Mouse (Mus musculus): ENCODE measurements around the gene Cry2.
"Not testable (repeated sequence)": the region's sequence is repeated elsewhere in the genome, so short reads cannot be mapped to it uniquely, and the experiment has no call there.

DNA sequence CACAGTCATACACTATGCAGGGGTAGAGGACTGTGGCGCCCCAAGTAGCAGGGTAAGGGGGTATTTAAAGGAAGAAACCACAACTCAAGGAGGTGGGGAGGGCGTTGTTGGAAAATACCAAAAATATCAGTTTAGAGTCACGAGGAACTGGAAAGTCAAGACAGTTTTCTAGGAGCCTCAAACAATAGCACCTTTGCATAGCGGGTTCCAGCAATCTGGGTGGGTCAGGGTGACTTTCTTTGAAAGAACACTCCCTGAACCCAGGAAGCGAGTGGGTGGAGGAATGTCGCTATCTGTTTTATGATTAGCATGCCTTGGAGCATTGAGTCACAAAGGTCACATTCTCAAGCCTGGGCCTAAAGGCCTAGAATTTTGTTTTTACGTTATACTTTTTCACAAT is 42.7 kb upstream of the Cry2 start:
- not testable (repeated sequence) for TF ChIP-seq CTCF (conservative IDR thresholded peaks at IDR 0.05; ENCODE audit: low read length); NANOG (IDR thresholded peaks at IDR 0.05; ENCODE audit: borderline replicate concordance, low read length); POU5F1 (IDR thresholded peaks at IDR 0.05; ENCODE audit: borderline replicate concordance, low read length)
